Mouse (Mus musculus): ENCODE measurements around the gene Arhgap35. TPM values are rescaled to one million over a fixed set of nuclear protein-coding genes. Genes with fewer than 3 reads are reported as not detected.
"Not testable (repeated sequence)": the region's sequence is repeated elsewhere in the genome, so short reads cannot be mapped to it uniquely, and the experiment has no call there.

Gene Arhgap35
- polyA plus RNA-seq, 1 experiment from 2014 or later, result 10.3 TPM

DNA sequence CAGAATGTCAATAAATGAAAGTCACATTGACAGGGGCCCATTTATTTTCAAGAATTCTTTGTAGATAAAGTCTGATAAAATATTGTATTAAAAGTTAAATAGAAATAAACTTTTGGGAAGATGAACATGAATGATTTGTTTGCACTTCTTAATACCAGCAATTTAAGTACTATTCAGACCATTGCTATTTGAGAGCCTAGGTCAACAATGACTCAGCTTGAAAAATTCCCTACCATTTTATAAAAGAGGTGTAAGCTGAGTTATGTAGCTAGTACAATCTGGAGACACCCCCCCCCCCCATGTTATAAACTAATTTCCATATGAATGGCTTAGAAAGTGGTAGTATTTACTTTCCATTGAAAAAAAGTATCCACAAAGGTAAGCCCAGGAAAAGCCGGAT is 5.8 kb downstream of the Arhgap35 start:
- Histone ChIP-seq H3K9me3 (replicated peaks; ENCODE audit: low read length) (no peaks in the 10 kb centered on the region), H3K27ac (no peak overlapping the region)

DNA sequence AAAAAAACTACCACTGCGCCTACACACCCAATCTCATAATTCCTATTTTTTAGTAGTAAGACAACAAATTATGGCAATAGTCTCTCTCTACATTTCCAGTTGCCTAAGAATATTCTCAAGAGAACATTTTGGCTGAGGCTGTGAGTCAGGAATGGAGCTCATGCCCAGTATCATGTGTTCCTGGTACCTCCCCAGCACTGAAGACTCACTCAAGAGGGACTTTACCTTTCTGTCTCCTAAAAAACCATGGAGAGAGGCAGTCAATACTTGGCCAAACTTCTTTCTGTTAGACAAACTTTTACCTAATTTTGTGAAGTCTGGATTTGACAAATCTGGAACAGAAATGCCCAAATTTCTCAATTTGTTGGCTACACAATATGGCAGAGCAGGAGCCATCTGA is 6.7 kb downstream of the Arhgap35 start:
- Histone ChIP-seq H3K4me1 (replicated peaks; ENCODE audit: insufficient read depth, low read length) (peaks cover 31% of the 10 kb centered on the region), H3K36me3 (ENCODE audit: insufficient read depth, low read length) (no peaks in the 10 kb centered on the region)
- 100% methylated on average over 1 of the region's 1 CpGs for WGBS

More for the DNA sequence above, 5.8 kb downstream of the Arhgap35 start:
- H3K4me1 ChIP-seq (replicated peaks; ENCODE audit: insufficient read depth, low read length), result peaks cover 34% of the 10 kb centered on the region
- no peak overlapping the region for H3K4me3 ChIP-seq (replicated peaks; ENCODE audit: low read depth, low read length)
- no peaks in the 10 kb centered on the region for H3K27me3 ChIP-seq (ENCODE audit: insufficient read depth, low read length)
- 81% methylated on average over 1 of the region's 1 CpGs for WGBS
- H3K9ac ChIP-seq (ENCODE audit: low read depth, low read length), result no peak overlapping the region
- no peaks in the 10 kb centered on the region for H3K36me3 ChIP-seq (ENCODE audit: insufficient read depth, low read length)
- no peak for TF ChIP-seq CTCF (IDR thresholded peaks at IDR 0.05; ENCODE audit: low read depth)
- H3K4me2 ChIP-seq (ENCODE audit: low read length), result no peak overlapping the region
- DNase-seq (ENCODE audit: low spot score) (no peak), ATAC-seq (replicated peaks; ENCODE audit: low FRiP score, low read depth) (no peak)

DNA sequence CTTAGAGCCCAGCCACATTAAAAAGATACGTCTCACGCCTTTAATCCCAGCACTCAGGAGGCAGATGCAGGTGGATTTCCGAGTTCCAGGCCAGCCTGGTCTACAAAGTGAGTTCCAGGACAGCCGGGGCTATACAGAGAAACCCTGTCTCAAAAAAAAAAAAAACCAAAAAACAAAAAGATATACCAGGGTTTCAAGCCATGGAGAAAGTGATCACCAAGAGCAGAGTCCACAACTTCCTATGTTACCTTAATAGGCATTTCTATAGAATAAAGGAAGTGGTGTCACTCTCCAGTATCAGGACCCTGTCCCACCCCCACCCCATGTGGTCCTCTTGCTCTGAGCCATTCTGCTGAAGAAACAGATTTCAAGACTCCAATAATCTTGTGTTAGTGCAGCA is 8.0 kb downstream of the Arhgap35 start:
- H3K4me3 ChIP-seq (replicated peaks; ENCODE audit: low read depth, low read length); H3K27ac ChIP-seq; H3K9ac ChIP-seq (ENCODE audit: low read depth, low read length); H3K27me3 ChIP-seq (ENCODE audit: insufficient read depth, low read length); H3K4me2 ChIP-seq (ENCODE audit: low read length); H3K9me3 ChIP-seq (replicated peaks; ENCODE audit: low read length); DNase-seq (ENCODE audit: low spot score); H3K36me3 ChIP-seq (ENCODE audit: insufficient read depth, low read length); ATAC-seq (replicated peaks; ENCODE audit: low FRiP score, low read depth): not testable (repeated sequence)
- peaks cover 20% of the 10 kb centered on the region for H3K4me1 ChIP-seq (replicated peaks; ENCODE audit: insufficient read depth, low read length)
- WGBS, result 91% methylated on average over 4 of the region's 4 CpGs

More for the DNA sequence above, 6.7 kb downstream of the Arhgap35 start:
- no peak overlapping the region for H3K4me3 ChIP-seq (replicated peaks; ENCODE audit: low read depth, low read length)
- no peaks in the 10 kb centered on the region for H3K9me3 ChIP-seq (replicated peaks; ENCODE audit: low read length)
- DNase-seq (ENCODE audit: low spot score), result no peak
- no peak overlapping the region for H3K27ac ChIP-seq
- no peak for TF ChIP-seq CTCF (IDR thresholded peaks at IDR 0.05; ENCODE audit: low read depth)
- H3K4me2 ChIP-seq (ENCODE audit: low read length), result no peak overlapping the region
- H3K9ac ChIP-seq (ENCODE audit: low read depth, low read length), result no peak overlapping the region
- no peaks in the 10 kb centered on the region for H3K27me3 ChIP-seq (ENCODE audit: insufficient read depth, low read length)
- ATAC-seq (replicated peaks; ENCODE audit: low FRiP score, low read depth), result no peak

DNA sequence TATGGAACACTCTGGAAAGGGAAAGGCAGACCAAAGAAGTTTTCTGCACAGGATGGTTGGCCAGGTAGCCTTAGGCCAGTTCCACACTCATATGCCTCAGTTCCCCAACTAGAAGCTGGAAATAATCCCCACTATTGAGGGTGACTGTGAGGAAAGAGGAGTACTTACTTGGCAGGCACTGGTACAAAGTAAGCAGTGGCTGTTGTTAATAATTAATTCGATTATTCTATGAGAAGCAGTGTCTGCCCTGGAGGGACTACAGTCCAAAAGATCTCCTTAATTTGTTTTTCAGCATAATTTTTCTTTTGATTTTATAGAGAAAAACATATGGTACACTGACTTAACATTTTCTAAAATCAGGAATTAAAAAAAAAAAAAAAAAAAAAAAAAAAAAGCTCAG is 10.7 kb downstream of the Arhgap35 start:
- no peak for DNase-seq (ENCODE audit: low spot score)
- H3K27ac ChIP-seq, result no peak overlapping the region
- TF ChIP-seq CTCF (IDR thresholded peaks at IDR 0.05; ENCODE audit: low read depth), result no peak
- H3K4me2 ChIP-seq (ENCODE audit: low read length), result no peak overlapping the region
- 0 out of 2 replicates have a peak, but pooled peaks cover under 1% of the 10 kb centered on the region for H3K4me1 ChIP-seq (replicated peaks; ENCODE audit: insufficient read depth, low read length)
- H3K27me3 ChIP-seq (ENCODE audit: insufficient read depth, low read length), result no peaks in the 10 kb centered on the region
- ATAC-seq (replicated peaks; ENCODE audit: low FRiP score, low read depth), result no peak
- no peak overlapping the region for H3K9ac ChIP-seq (ENCODE audit: low read depth, low read length)
- no peaks in the 10 kb centered on the region for H3K36me3 ChIP-seq (ENCODE audit: insufficient read depth, low read length)
- no peak overlapping the region for H3K4me3 ChIP-seq (replicated peaks; ENCODE audit: low read depth, low read length)
- WGBS, result 94% methylated on average over 1 of the region's 1 CpGs
- no peaks in the 10 kb centered on the region for H3K9me3 ChIP-seq (replicated peaks; ENCODE audit: low read length)

DNA sequence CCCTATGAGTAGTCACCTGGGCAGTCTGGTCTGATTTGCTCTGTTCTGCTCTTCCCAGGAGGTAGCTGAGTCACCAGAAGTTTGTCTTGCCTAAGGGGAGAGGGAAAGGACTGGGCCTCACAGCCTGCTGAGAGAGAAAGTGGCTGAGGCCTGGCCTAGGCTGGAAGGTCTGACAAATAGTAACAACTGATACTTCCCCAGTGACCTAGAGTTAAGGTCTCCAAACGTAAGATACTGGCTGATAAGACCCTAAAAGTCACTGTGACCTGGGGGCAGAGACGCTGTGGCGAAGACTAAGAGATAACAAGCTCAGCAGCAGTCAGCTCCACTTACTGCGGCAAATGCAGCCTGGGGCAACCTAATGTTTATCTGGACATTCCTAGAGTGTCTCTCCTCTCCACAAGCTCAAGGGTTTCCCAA is 13.1 kb downstream of the Arhgap35 start:
- no peak for DNase-seq (ENCODE audit: low spot score)
- no peaks in the 10 kb centered on the region for H3K27me3 ChIP-seq (ENCODE audit: insufficient read depth, low read length)
- ATAC-seq (replicated peaks; ENCODE audit: low FRiP score, low read depth), result no peak
- 56% methylated on average over 4 of the region's 4 CpGs for WGBS
- no peaks in the 10 kb centered on the region for H3K36me3 ChIP-seq (ENCODE audit: insufficient read depth, low read length)
- H3K9ac ChIP-seq (ENCODE audit: low read depth, low read length), result no peak overlapping the region
- H3K27ac ChIP-seq, result peak overlapping the region; percentile 25; the same call in 1 of the 2 replicates
- TF ChIP-seq CTCF (IDR thresholded peaks at IDR 0.05; ENCODE audit: low read depth), result no peak
- no peak overlapping the region for H3K4me3 ChIP-seq (replicated peaks; ENCODE audit: low read depth, low read length)
- no peaks in the 10 kb centered on the region for H3K4me1 ChIP-seq (replicated peaks; ENCODE audit: insufficient read depth, low read length)
- no peak overlapping the region for H3K4me2 ChIP-seq (ENCODE audit: low read length)
- H3K9me3 ChIP-seq (replicated peaks; ENCODE audit: low read length), result no peaks in the 10 kb centered on the region

DNA sequence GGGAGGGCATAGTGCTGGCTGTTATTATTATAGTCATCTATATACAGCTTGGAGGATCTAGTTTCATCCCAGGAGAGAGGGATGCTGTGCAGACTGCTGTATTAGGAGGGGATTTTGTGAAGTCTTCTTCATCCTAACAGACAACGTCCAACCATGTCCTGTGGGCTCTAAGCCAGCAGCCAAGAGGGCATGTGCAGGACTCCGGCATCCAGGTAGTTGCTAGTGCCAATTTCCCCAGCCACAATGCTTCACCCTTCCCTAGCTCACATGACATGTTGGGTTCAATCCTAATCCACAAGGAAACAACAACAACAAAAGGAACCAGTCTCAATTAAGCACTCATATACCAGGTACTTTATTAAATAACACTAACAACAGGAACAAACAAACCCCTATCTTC is 15.8 kb downstream of the Arhgap35 start:
- H3K36me3 ChIP-seq (ENCODE audit: insufficient read depth, low read length), result no peaks in the 10 kb centered on the region
- TF ChIP-seq CTCF (IDR thresholded peaks at IDR 0.05; ENCODE audit: low read depth), result no peak
- H3K4me1 ChIP-seq (replicated peaks; ENCODE audit: insufficient read depth, low read length), result no peaks in the 10 kb centered on the region
- H3K27me3 ChIP-seq (ENCODE audit: insufficient read depth, low read length), result no peaks in the 10 kb centered on the region
- WGBS, result 67% methylated on average over 2 of the region's 2 CpGs
- H3K4me3 ChIP-seq (replicated peaks; ENCODE audit: low read depth, low read length), result no peak overlapping the region
- no peak overlapping the region for H3K4me2 ChIP-seq (ENCODE audit: low read length)
- ATAC-seq (replicated peaks; ENCODE audit: low FRiP score, low read depth), result no peak
- H3K9me3 ChIP-seq (replicated peaks; ENCODE audit: low read length), result no peaks in the 10 kb centered on the region
- no peak overlapping the region for H3K9ac ChIP-seq (ENCODE audit: low read depth, low read length)
- no peak overlapping the region for H3K27ac ChIP-seq
- no peak for DNase-seq (ENCODE audit: low spot score)

DNA sequence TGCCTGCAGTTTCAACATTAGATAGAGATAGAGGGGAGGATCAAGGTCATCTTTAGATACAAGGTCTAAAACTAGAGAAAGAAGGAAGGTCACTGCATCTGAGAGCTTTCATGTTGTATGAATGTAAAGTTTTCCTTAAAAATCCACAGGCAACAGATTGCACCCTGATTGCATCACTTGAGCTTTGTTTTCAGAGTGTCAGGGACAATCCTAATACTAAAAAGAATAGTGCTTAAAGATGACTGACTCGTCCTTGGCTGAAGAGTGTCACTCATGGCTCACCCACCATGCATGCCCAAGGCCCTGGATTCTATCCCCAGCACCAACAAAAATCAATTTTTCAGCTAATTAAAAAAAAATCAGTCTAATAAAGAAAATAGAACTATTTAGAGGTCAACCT is 23.5 kb downstream of the Arhgap35 start:
- no peaks in the 10 kb centered on the region for H3K9me3 ChIP-seq (replicated peaks; ENCODE audit: low read length)
- DNase-seq (ENCODE audit: low spot score), result no peak
- H3K27me3 ChIP-seq (ENCODE audit: insufficient read depth, low read length), result no peaks in the 10 kb centered on the region
- no peak overlapping the region for H3K4me3 ChIP-seq (replicated peaks; ENCODE audit: low read depth, low read length)
- ATAC-seq (replicated peaks; ENCODE audit: low FRiP score, low read depth), result no peak
- no peak overlapping the region for H3K9ac ChIP-seq (ENCODE audit: low read depth, low read length)
- H3K4me1 ChIP-seq (replicated peaks; ENCODE audit: insufficient read depth, low read length), result no peaks in the 10 kb centered on the region
- 0 out of 2 replicates have a peak, but pooled peaks cover 3% of the 10 kb centered on the region for H3K36me3 ChIP-seq (ENCODE audit: insufficient read depth, low read length)
- 73% methylated on average over 1 of the region's 1 CpGs for WGBS
- no peak for TF ChIP-seq CTCF (IDR thresholded peaks at IDR 0.05; ENCODE audit: low read depth)
- H3K27ac ChIP-seq, result no peak overlapping the region
- H3K4me2 ChIP-seq (ENCODE audit: low read length), result no peak overlapping the region

Data from kidney, postnatal 0 days (tissue).